Mouse (Mus musculus) ES-E14 (cell line): ENCODE measurements around the gene Ttc9c. TPM values are rescaled to one million over a fixed set of nuclear protein-coding genes. Genes with fewer than 3 reads are reported as not detected.

Experiments
- DNase-seq: peaks from one replicate; pipeline ENCODE4 v3.0.0-alpha.2; 2013; ENCODE audit warnings: low read depth, low spot score
- H3K27ac ChIP-seq: 2 replicates; pipeline ENCODE4 v1.5.1; 2012; ENCODE audit warnings: low read depth, mild to moderate bottlenecking, low read length, moderate library complexity, mixed read lengths; ENCODE audit not compliant: poor library complexity, insufficient read depth, severe bottlenecking
- H3K36me3 ChIP-seq: 2 replicates; pipeline ENCODE4 v1.6.1; 2012; ENCODE audit warnings: mild to moderate bottlenecking, low read length, moderate library complexity, mixed read lengths; ENCODE audit not compliant: control insufficient read depth, poor library complexity, insufficient read depth, severe bottlenecking
- H3K4me1 ChIP-seq, 2 experiments: fragments of 150-350 bp in 1 of 2; sonication (generic) in 1 of 2; 2 replicates each; pipeline ENCODE4 v1.6.1; 2012; ENCODE audit warnings: low read length in 2 of 2, mild to moderate bottlenecking in 1 of 2, mixed read lengths in 1 of 2; ENCODE audit not compliant: control insufficient read depth in 2 of 2, insufficient read depth in 2 of 2, poor library complexity in 1 of 2
- H3K4me3 ChIP-seq, 2 experiments: fragments of 150-350 bp in 1 of 2; sonication (generic) in 1 of 2; 2 replicates each; pipeline ENCODE4 v1.5.1; 2012; ENCODE audit warnings: low read length in 2 of 2, low read depth in 1 of 2, mild to moderate bottlenecking in 1 of 2, mixed read lengths in 1 of 2; ENCODE audit not compliant: insufficient read depth in 1 of 2, poor library complexity in 1 of 2, severe bottlenecking in 1 of 2
- H3K9ac ChIP-seq: 2 replicates; pipeline ENCODE4 v1.6.1; 2012; ENCODE audit warnings: low read depth, mild to moderate bottlenecking, low read length, mixed read lengths; ENCODE audit not compliant: poor library complexity, insufficient read depth, severe bottlenecking
- H3K9me3 ChIP-seq: fragments of 150-350 bp; sonication (generic); 2 replicates; pipeline ENCODE4 v1.6.1; 2012; ENCODE audit warnings: low read depth, mild to moderate bottlenecking, low read length; ENCODE audit not compliant: control insufficient read depth, insufficient read depth
- CHD2 ChIP-seq: IDR thresholded peaks from 2 replicates; pipeline ENCODE4 v1.6.1; 2014; ENCODE audit warnings: mild to moderate bottlenecking, low read depth, low read length, inconsistent platforms
- HCFC1 ChIP-seq: IDR thresholded peaks from 2 replicates; pipeline ENCODE4 v1.6.1; 2012; ENCODE audit warnings: low read length, inconsistent platforms, borderline replicate concordance; ENCODE audit not compliant: insufficient read depth
- MAFK ChIP-seq: IDR thresholded peaks from 2 replicates; pipeline ENCODE4 v1.6.1; 2014; ENCODE audit warnings: mild to moderate bottlenecking, low read depth, low read length, inconsistent platforms; ENCODE audit not compliant: insufficient read depth
- ZC3H11A ChIP-seq: IDR thresholded peaks from 2 replicates; pipeline ENCODE4 v1.6.1; 2012; ENCODE audit warnings: low read depth, mild to moderate bottlenecking, inconsistent platforms, low read length, borderline replicate concordance
- ZNF384 ChIP-seq: IDR thresholded peaks from 2 replicates; pipeline ENCODE4 v1.6.1; 2012; ENCODE audit warnings: low read depth, low read length, inconsistent platforms
- in situ Hi-C, 2 experiments: fragments of 600-800 bp; cut with MboI; formaldehyde crosslinking; loops; one replicate each; pipeline ENCODE4 v1.15.1; 2025; ENCODE audit warnings: low sequenced_read_pairs in 2 of 2, inconsistent platforms in 1 of 2; ENCODE audit not compliant: unreplicated experiment in 2 of 2
- total RNA-seq: library from RNA; depleted of rRNA; stranded (reverse); fragments of 300-350 nt; gene quantifications from 2 replicates; pipeline ENCODE4 v1.2.3, GENCODE M21; 2012

The Ttc9c gene
- total RNA-seq, 1 experiment: 42.6 TPM

- TF ChIP-seq ZNF384 (no peak), HCFC1 (no peak), CHD2 (no peak), ZC3H11A (no peak), MAFK (no peak)
- no peaks in the 10 kb centered on the region for H3K36me3 ChIP-seq
- H3K9me3 ChIP-seq: no peaks in the 10 kb centered on the region
- in situ Hi-C loops: loop anchor here (10.0 to 25.0 kb wide), 2 partner anchors 234 to 242 kb away; partner anchors contain the start of gene Scgb1a1 (in 1 of the 2)
- peaks cover 5 to 9% of the 10 kb centered on the region in 2 experiments; a peak in 2 of 4 replicates for H3K4me1 ChIP-seq
- H3K4me3 ChIP-seq: no peak overlapping the region
- no peak overlapping the region for H3K9ac ChIP-seq
- H3K27ac ChIP-seq: no peak overlapping the region
- no peak for DNase-seq
These were observed 34.0 kb upstream of the Ttc9c start for GRCm38 (mm10) chr19:8853117-8853516.

- no peak for DNase-seq
- TF ChIP-seq ZNF384 (no peak), CHD2 (no peak), HCFC1 (no peak), ZC3H11A (no peak), MAFK (no peak)
- Histone ChIP-seq H3K4me3 (peak overlapping the region; percentile 29 to 40; a peak in 2 of 4 replicates), H3K4me1 (peaks cover 5 to 16% of the 10 kb centered on the region in 2 experiments; a peak in 2 of 4 replicates), H3K27ac (no peak overlapping the region), H3K9me3 (no peaks in the 10 kb centered on the region), H3K36me3 (0 out of 2 replicates have a peak, but pooled peaks cover 3% of the 10 kb centered on the region), H3K9ac (no peak overlapping the region)
- in situ Hi-C loops: loop anchor here (10.0 to 25.0 kb wide), 2 partner anchors 235 to 242 kb away; partner anchors contain the start of gene Scgb1a1 (in 1 of the 2)
These were observed 33.2 kb upstream of the Ttc9c start for GRCm38 (mm10) chr19:8852236-8852928.

- Histone ChIP-seq H3K36me3 (0 out of 2 replicates have a peak, but pooled peaks cover 3% of the 10 kb centered on the region), H3K4me3 (peak overlapping the region; percentile 29 to 40), H3K4me1 (peaks cover 5 to 16% of the 10 kb centered on the region in 2 experiments; a peak in 2 of 4 replicates), H3K9me3 (no peaks in the 10 kb centered on the region), H3K9ac (no peak overlapping the region; the same call in 1 of the 2 replicates), H3K27ac (no peak overlapping the region)
- no peak for DNase-seq
- TF ChIP-seq ZC3H11A (no peak), ZNF384 (no peak), MAFK (no peak), HCFC1 (no peak)
- in situ Hi-C loops: loop anchor here (10.0 to 25.0 kb wide), 2 partner anchors 236 to 243 kb away; partner anchors contain the start of gene Scgb1a1 (in 1 of the 2)
These were observed 32.5 kb upstream of the Ttc9c start for GRCm38 (mm10) chr19:8851639-8852038.

- Histone ChIP-seq H3K27ac (peak within 1 kb of the TSS; percentile 36; the same call in 1 of the 2 replicates), H3K4me3 (peak within 1 kb of the TSS; percentile 29 to 48), H3K36me3 (peaks cover 8% of the 10 kb centered on the region; the same call in 1 of the 2 replicates), H3K4me1 (peaks cover 5 to 18% of the 10 kb centered on the region in 2 experiments; a peak in 2 of 4 replicates), H3K9ac (peak within 1 kb of the TSS; percentile 17), H3K9me3 (no peaks in the 10 kb centered on the region)
- DNase-seq: no peak
- in situ Hi-C loops: loop anchor here (10.0 to 25.0 kb wide), 2 partner anchors 237 to 244 kb away; partner anchors contain the start of gene Scgb1a1 (in 1 of the 2)
- no peak for TF ChIP-seq CHD2
- no peak for TF ChIP-seq ZC3H11A
- TF ChIP-seq ZNF384: no peak
- TF ChIP-seq MAFK: no peak
- TF ChIP-seq HCFC1: no peak
These were observed 31.3 kb upstream of the Ttc9c start, which contains the start of gene Lrrn4cl for GRCm38 (mm10) chr19:8850402-8850901. Gene Lrrn4cl, plus strand, starts transcription at chr19:8850768.
